Mouse (Mus musculus) heart, embryonic 15.5 days (tissue): ENCODE results near the gene Hhip. TPM values are rescaled to one million over a fixed set of nuclear protein-coding genes. Genes with fewer than 3 reads are reported as not detected.

ENCODE experiments used
- ATAC-seq: fragments of 200-750 bp; cut with Nextera tagmentation; replicated peaks from 2 replicates; pipeline ENCODE4 v1.8.0; 2017; ENCODE audit warnings: low read depth, moderate TSS enrichment; ENCODE audit not compliant: insufficient number of reproducible peaks, insufficient read depth, low FRiP score
- H3K27ac ChIP-seq: fragments of 300-500 bp; sonication (generic); 2 replicates; pipeline ENCODE4 v1.5.1; 2015; ENCODE audit warnings: mild to moderate bottlenecking, inconsistent platforms
- H3K27me3 ChIP-seq: fragments of 300-500 bp; sonication (generic); 2 replicates; pipeline ENCODE4 v1.6.1; 2015; ENCODE audit warnings: inconsistent platforms
- H3K36me3 ChIP-seq: fragments of 300-500 bp; sonication (generic); 2 replicates; pipeline ENCODE4 v1.6.1; 2015; ENCODE audit warnings: mild to moderate bottlenecking, inconsistent platforms
- H3K4me1 ChIP-seq: fragments of 300-500 bp; sonication (generic); replicated peaks from 2 replicates; pipeline ENCODE4 v1.6.1; 2015; ENCODE audit warnings: inconsistent platforms
- H3K4me2 ChIP-seq: fragments of 300-500 bp; sonication (generic); 2 replicates; pipeline ENCODE4 v1.6.1; 2015; ENCODE audit warnings: inconsistent platforms, mild to moderate bottlenecking, moderate library complexity
- H3K4me3 ChIP-seq: fragments of 300-500 bp; sonication (generic); 2 replicates; pipeline ENCODE4 v1.5.1; 2015; ENCODE audit warnings: mild to moderate bottlenecking, inconsistent platforms
- H3K9ac ChIP-seq: fragments of 300-500 bp; sonication (generic); 2 replicates; pipeline ENCODE4 v1.6.1; 2015; ENCODE audit warnings: mild to moderate bottlenecking, inconsistent platforms
- H3K9me3 ChIP-seq: fragments of 300-500 bp; sonication (generic); replicated peaks from 2 replicates; pipeline ENCODE4 v1.6.1; 2016; ENCODE audit warnings: inconsistent platforms
- WGBS: fragments of 180-500 bp; shearing (Covaris S2); methylation state at CpG from one replicate; pipeline ENCODE4 v1.1.7; 2015; ENCODE audit warnings: mixed read lengths; 5-methylcytosine and 5-hydroxymethylcytosine counted together
- polyA plus RNA-seq: library from polyadenylated mRNA; unstranded; fragments of >200 nt; fragmentation: Nextera tagmentation; extraction: Ambion mirVana; gene quantifications from 2 replicates; pipeline ENCODE4 v1.2.1, GENCODE M21; 2015

Gene Hhip
- polyA plus RNA-seq, 1 experiment from 2014 or later = 1.8 TPM

DNA sequence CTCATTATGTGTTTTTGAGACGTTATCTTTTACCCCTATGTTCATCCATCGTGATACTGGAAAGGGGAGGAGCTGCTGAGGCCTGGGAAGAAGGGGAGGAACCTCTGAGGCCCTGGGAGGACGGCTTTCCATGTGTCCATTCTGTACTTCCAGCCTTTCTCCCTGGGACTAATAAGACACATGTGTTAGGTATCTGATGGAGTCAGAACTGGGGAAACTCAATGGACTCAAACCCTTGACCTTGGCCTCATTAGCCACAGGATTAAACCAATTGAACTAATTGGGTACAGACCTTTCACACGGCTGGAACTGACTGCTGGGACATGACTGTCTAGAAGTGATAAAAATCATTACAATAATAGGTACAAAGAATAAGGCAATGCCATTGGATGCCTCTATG is 9.6 kb downstream of the Hhip start:
- ATAC-seq = no peak
- Histone ChIP-seq H3K4me1 (0 out of 2 replicates have a peak, but pooled peaks cover 2% of the 10 kb centered on the region), H3K27ac (no peak overlapping the region), H3K9me3 (no peaks in the 10 kb centered on the region), H3K36me3 (no peaks in the 10 kb centered on the region), H3K4me2 (no peak overlapping the region), H3K27me3 (peaks cover 7% of the 10 kb centered on the region; the same call in 1 of the 2 replicates), H3K4me3 (no peak overlapping the region), H3K9ac (no peak overlapping the region)
- WGBS = 65% methylated on average over 4 of the region's 4 CpGs

DNA sequence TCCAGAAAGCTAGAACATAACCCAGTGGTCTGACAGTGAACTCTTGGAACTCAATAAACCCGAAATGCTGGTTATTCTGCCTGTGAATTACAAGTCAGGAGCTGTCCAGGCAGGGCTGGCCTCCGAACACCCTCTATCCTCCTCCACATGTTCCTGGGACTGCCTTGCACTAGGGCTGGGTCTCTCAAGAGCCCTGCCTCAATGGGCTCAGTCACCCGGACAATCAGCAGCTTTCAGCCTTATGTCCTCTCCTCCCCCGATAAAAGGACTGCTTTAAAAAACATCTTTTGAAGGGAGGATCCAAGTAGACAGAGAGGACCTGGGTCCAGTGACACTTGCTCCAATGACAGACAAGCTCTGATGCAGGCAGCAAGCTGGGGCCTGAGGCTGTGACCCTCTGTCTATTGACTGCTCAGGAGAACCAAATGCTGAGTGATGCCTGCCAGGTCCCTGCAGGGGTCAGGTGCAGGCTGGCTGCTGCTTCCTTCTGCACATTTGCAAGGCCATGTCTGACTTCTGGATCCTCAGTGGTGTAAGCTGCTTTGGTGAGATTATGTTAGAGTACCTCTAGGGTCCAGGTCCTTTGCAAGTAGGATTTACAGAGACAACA is 20.1 kb downstream of the Hhip start:
- no peak for ATAC-seq
- Histone ChIP-seq H3K9ac (no peak overlapping the region), H3K9me3 (no peaks in the 10 kb centered on the region), H3K4me1 (no peaks in the 10 kb centered on the region), H3K36me3 (no peaks in the 10 kb centered on the region), H3K27me3 (no peaks in the 10 kb centered on the region), H3K4me3 (no peak overlapping the region), H3K4me2 (no peak overlapping the region), H3K27ac (no peak overlapping the region)
- WGBS = 57% methylated on average over 4 of the region's 4 CpGs

DNA sequence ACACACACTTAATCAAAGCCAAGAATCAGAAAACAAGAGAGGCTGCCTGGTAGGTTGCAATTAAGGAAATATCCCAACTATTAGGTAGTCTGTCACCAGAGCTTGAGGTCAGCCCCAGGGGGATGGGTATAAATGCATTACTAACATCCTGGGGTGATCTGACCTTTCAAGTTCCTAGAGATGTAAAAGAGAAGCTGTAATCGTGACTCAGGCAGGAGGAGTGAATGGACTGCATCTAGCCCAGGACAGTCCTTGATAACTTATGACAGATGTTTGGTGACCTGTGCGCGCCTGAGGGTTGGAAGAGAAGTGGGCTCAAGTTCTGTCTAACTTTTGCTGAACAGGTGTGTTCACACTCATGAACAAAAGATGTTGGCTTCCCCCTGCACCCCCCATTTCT is 25.2 kb downstream of the Hhip start:
- WGBS = 40% methylated on average over 3 of the region's 3 CpGs

DNA sequence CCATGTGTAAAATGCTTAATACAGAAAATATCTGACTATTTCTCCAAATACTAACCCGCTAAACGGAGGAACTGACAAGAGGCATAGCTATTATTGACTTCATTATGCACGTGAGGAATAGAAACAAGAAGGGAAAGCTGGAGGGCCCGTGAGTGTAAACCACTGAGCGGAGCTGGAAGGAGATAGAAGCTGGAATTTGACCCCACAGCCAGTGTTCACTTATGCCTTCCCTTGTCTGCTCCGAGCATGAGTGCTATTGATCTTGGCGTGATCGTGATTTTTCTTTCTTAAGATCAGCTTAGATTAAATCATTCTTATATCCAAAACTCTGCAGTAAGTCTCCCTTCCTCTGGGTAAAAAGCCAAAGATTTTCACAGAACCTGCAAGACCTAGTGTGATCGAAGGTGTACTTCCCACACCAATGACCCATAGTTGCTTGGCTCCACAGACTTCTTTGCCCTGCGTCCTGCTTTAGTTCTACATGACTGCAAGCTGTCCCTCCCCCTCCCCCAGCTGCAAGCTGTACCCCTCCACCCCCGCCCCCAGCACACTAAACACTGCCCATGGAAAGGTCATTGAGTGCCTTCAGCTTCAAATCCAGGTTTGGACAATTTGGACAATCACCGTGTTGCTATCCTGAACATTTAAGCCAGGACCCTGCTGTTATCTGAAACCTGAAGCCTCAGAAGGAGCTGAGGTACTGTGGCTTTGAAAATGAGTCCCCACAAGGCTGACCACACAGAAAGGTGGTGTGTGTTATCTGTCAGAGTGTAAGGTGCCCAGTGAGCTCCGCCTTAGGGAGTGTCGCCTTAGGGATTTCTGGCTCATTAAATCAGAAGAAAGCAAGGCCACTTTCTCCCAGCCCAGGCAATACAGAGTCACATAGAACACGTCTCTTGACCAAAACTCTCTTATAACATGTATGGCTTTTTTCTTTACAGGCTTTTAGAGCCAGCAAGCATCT is 26.2 kb downstream of the Hhip start:
- Histone ChIP-seq H3K4me3 (no peak overlapping the region), H3K9me3 (no peaks in the 10 kb centered on the region), H3K4me2 (no peak overlapping the region), H3K9ac (no peak overlapping the region), H3K27me3 (no peaks in the 10 kb centered on the region), H3K36me3 (no peaks in the 10 kb centered on the region), H3K4me1 (no peaks in the 10 kb centered on the region), H3K27ac (no peak overlapping the region)
- 51% methylated on average over 15 of the region's 15 CpGs for WGBS
- ATAC-seq = no peak

More for the DNA sequence above, 25.2 kb downstream of the Hhip start:
- H3K27ac ChIP-seq = no peak overlapping the region
- no peak overlapping the region for H3K9ac ChIP-seq
- no peak overlapping the region for H3K4me2 ChIP-seq
- H3K36me3 ChIP-seq = no peaks in the 10 kb centered on the region
- no peaks in the 10 kb centered on the region for H3K9me3 ChIP-seq
- no peak overlapping the region for H3K4me3 ChIP-seq
- no peak for ATAC-seq
- no peaks in the 10 kb centered on the region for H3K27me3 ChIP-seq
- no peaks in the 10 kb centered on the region for H3K4me1 ChIP-seq

DNA sequence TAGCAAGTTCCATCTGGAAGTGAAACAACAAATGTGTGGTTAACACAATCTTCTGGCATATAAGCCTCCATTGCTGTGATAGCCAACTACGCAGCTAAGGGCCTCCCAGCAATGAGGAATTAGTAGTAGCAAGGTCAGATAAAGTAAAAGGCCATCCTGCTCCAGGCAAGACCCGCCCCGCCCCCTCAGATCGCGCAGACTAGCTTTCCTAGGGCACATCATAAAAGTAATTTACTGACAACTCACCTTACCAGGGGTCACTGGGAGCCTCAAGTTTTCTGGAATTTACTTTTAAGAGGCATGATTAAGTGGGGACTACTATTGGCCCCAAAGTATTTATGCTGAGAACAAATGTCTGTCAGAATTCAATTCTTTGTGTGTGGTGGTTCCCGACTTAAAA is 28.2 kb downstream of the Hhip start:
- H3K9me3 ChIP-seq = no peaks in the 10 kb centered on the region
- H3K4me3 ChIP-seq = no peak overlapping the region
- no peaks in the 10 kb centered on the region for H3K4me1 ChIP-seq
- no peaks in the 10 kb centered on the region for H3K36me3 ChIP-seq
- no peak overlapping the region for H3K9ac ChIP-seq
- H3K4me2 ChIP-seq = no peak overlapping the region
- H3K27ac ChIP-seq = no peak overlapping the region
- H3K27me3 ChIP-seq = no peaks in the 10 kb centered on the region
- 67% methylated on average over 6 of the region's 6 CpGs for WGBS
- ATAC-seq = no peak

DNA sequence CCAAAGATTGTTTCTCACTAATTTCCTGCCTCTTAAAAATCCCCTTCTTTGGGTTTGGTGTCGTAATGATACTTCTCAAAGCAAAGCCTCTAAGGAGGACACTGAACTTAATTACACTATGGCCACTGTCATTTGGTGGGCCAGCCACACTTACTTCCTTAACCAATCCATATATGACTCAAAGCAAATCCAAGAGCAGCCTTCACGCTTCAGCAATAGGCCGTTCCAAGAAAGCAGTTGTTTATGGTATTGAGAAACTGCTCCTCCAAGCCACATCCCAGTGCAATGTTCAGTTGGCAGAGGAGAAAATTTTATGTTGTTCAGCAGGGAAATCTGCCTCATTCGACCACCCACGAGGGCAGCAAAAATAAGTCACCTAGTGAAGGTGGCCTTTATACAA is 37.3 kb downstream of the Hhip start:
- Histone ChIP-seq H3K9ac (no peak overlapping the region), H3K27ac (no peak overlapping the region), H3K27me3 (no peaks in the 10 kb centered on the region), H3K36me3 (no peaks in the 10 kb centered on the region), H3K9me3 (no peaks in the 10 kb centered on the region), H3K4me3 (no peak overlapping the region), H3K4me2 (no peak overlapping the region), H3K4me1 (no peaks in the 10 kb centered on the region)
- ATAC-seq = no peak
- 75% methylated on average over 5 of the region's 5 CpGs for whole genome bisulfite sequencing

DNA sequence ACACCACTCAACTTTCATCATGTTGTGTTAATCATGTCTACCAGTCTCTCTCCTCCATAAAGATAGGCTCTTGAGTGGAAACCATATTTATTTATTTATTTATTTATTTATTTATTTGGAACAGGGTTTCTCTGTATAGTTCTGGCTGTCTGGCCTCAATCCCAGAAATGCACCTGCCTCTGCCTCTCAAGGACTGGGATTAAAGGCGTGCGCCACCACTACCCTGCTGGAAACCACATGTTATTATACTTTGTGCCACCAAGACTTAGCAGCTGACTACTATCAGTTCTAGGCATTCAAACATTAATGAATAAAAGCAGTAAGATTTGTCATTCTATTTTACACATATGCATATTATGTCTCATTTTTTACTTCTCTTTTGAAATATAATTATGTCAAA is 42.0 kb downstream of the Hhip start:
- Histone ChIP-seq H3K36me3 (no peaks in the 10 kb centered on the region), H3K4me3 (no peak overlapping the region), H3K9me3 (no peaks in the 10 kb centered on the region), H3K4me1 (no peaks in the 10 kb centered on the region), H3K9ac (no peak overlapping the region), H3K27me3 (no peaks in the 10 kb centered on the region), H3K27ac (no peak overlapping the region), H3K4me2 (no peak overlapping the region)
- 87% methylated on average over 2 of the region's 2 CpGs for WGBS
- ATAC-seq = no peak

DNA sequence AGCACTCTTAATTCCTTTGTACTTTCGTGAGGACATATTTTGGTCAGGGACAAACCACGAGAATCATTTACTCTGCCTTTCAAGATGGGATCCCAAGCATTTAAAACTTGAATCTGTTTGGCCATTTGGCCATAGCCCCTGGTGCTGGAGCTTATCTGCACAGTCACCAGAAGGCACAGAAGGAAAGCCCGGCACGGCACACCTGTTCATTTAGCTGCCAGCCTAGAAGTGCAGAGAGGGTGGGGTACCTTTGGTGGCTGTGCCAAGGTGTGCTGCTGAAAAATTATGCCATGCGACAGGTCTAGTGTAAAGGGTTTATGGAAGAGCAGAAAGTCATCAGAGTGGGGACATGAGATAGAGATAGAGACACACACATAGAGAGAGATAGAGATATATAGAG is 53.4 kb downstream of the Hhip start:
- WGBS = 77% methylated on average over 5 of the region's 5 CpGs
- no peak overlapping the region for H3K27ac ChIP-seq
- H3K4me2 ChIP-seq = no peak overlapping the region
- H3K36me3 ChIP-seq = no peaks in the 10 kb centered on the region
- no peak for ATAC-seq
- H3K27me3 ChIP-seq = no peaks in the 10 kb centered on the region
- no peaks in the 10 kb centered on the region for H3K9me3 ChIP-seq
- H3K4me3 ChIP-seq = no peak overlapping the region
- no peak overlapping the region for H3K9ac ChIP-seq
- H3K4me1 ChIP-seq = no peaks in the 10 kb centered on the region

DNA sequence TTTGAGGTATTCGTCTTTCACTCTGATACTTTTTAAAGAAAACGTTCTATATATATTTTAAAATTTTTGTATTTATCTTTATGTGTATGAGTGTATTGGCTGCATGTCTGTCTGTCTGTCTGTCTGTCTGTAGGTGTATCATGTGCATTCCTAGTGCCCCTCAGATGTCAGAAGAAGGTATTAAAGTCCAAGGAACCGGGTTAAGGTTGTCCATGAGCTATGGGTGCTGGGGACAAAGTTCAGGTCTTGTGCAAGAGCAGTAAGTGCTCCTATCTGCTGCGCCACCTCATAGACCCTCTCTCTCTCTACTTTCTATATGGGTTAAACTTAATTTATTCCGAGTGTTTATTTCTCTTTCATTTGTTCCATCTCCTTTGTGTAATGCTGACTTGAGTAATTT is 55.5 kb downstream of the Hhip start:
- no peaks in the 10 kb centered on the region for H3K4me1 ChIP-seq
- H3K27me3 ChIP-seq = no peaks in the 10 kb centered on the region
- H3K4me3 ChIP-seq = no peak overlapping the region
- no peaks in the 10 kb centered on the region for H3K36me3 ChIP-seq
- H3K27ac ChIP-seq = no peak overlapping the region
- H3K4me2 ChIP-seq = no peak overlapping the region
- WGBS = 81% methylated on average over 5 of the region's 5 CpGs
- no peak overlapping the region for H3K9ac ChIP-seq
- ATAC-seq = no peak
- no peaks in the 10 kb centered on the region for H3K9me3 ChIP-seq

DNA sequence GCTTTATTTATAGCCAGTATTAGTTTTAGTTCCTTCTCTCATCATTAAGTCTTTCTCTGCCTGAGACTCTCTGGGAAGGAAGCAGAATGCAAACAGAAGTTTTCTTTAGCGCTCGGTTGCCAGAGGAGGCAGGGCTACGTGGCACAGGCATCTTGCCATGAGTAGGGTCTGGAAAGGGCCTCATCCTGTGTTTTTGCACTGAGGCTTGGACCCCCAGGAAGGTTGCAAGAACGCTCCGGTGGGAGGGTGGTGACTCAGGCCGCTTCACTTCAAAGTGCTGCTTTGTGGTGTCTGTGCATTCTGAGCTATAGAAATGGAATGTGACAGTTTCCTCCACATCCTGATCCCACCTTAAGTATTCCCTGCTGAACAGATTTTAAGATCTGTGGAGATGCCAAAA is 62.7 kb downstream of the Hhip start:
- WGBS = 60% methylated on average over 6 of the region's 6 CpGs
- H3K27ac ChIP-seq = no peak overlapping the region
- ATAC-seq = no peak
- no peak overlapping the region for H3K4me3 ChIP-seq
- H3K36me3 ChIP-seq = no peaks in the 10 kb centered on the region
- no peak overlapping the region for H3K4me2 ChIP-seq
- H3K27me3 ChIP-seq = no peaks in the 10 kb centered on the region
- no peak overlapping the region for H3K9ac ChIP-seq
- no peaks in the 10 kb centered on the region for H3K4me1 ChIP-seq
- H3K9me3 ChIP-seq = no peaks in the 10 kb centered on the region

DNA sequence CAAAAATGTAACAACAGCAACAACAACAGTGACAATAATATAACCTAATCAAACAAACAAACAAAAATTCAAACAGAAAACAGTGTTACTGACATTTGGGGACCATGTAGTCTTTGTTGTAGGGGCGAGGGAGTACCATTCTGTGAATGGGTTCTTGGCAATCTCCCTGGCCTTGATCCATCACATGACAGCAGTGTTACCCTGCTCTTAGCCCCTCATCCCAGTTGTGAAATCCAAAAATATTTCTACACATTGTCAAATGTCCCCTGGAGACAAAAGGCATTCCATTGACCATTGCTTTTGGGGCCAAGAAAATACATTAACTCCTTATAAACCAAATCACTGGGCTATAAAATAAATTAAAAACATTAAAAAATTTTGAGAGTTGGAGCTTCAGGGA is 64.3 kb downstream of the Hhip start:
- H3K4me1 ChIP-seq = no peaks in the 10 kb centered on the region
- no peak overlapping the region for H3K4me3 ChIP-seq
- H3K36me3 ChIP-seq = no peaks in the 10 kb centered on the region
- H3K9me3 ChIP-seq = no peaks in the 10 kb centered on the region
- no peak for ATAC-seq
- H3K27ac ChIP-seq = no peak overlapping the region
- H3K9ac ChIP-seq = no peak overlapping the region
- H3K27me3 ChIP-seq = no peaks in the 10 kb centered on the region
- H3K4me2 ChIP-seq = no peak overlapping the region
- 65% methylated on average over 1 of the region's 1 CpGs for WGBS
